Comparison of ENCODE assay signal across 29 mouse cellular contexts in the genomic region with DNA sequence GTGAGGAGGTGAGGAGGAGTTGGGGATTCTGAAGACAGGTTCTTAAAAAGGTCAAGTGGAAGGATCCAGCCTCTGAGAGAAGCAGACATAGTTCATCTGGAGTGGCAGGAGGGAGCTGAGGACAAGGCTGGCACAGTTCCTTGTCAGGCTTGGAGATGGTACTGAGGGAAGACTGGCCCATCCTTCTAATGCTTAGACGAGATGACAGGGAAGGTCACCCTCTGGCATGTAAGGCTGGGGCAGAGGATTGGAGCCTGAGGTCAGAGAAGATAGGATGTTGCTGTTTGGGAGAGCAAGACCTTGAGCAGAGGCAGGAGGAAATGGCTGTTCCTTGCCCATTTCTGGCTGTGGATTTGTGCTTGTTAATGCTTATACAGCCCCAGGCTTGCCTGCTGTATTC. TPM values are rescaled to one million over a fixed set of nuclear protein-coding genes. Genes with fewer than 3 reads are reported as not detected.
A peak's percentile ranks its signal among the peaks of the same experiment; 100 is the strongest.
DNase-seq lines count a peak whose midpoint lies in the region; ATAC-seq and TF ChIP-seq lines count a peak whose summit lies in the region.
"Had no signal": no experiment of that assay in that cellular context is flagged by ENCODE, and none has a peak within 500 bp of the region (broad histone marks: within the 10 kb centered on the region; RNA-seq: fewer than 3 reads in every experiment).

No protein-coding gene starts in this region.

- H3K27me3 ChIP-seq in hindbrain, postnatal 0 days (ENCODE audit: insufficient read depth, low read length) = no peaks in the 10 kb centered on the region
- H3K27me3 ChIP-seq in hindbrain, embryonic 11.5 days (ENCODE audit: control insufficient read depth, insufficient read depth, low read length) = no peaks in the 10 kb centered on the region
- H3K27me3 ChIP-seq: hindbrain, embryonic 15.5 days had no signal

- H3K4me1 ChIP-seq in hindbrain, postnatal 0 days (ENCODE audit: insufficient read depth, low read length) = 0 out of 2 replicates have a peak, but pooled peaks cover 2% of the 10 kb centered on the region
- peaks cover 2% of the 10 kb centered on the region; the same call in 1 of the 2 replicates for H3K4me1 ChIP-seq in hindbrain, embryonic 11.5 days (replicated peaks; ENCODE audit: control insufficient read depth, insufficient read depth, low read length)
- H3K4me1 ChIP-seq: forebrain, embryonic 13.5 days; heart, embryonic 13.5 days; intestine, embryonic 15.5 days had no signal

- no peaks in the 10 kb centered on the region for H3K36me3 ChIP-seq in hindbrain, postnatal 0 days (ENCODE audit: insufficient read depth, low read length)
- no peaks in the 10 kb centered on the region for H3K36me3 ChIP-seq in hindbrain, embryonic 11.5 days (ENCODE audit: control insufficient read depth, insufficient read depth, low read length)
- H3K36me3 ChIP-seq: forebrain, embryonic 10.5 days; G1E; heart, embryonic 10.5 days; heart, embryonic 13.5 days; hindbrain, embryonic 12.5 days; intestine, embryonic 15.5 days had no signal

- no peak for ATAC-seq in hindbrain, postnatal 0 days
- no peak for ATAC-seq in hindbrain, embryonic 11.5 days (ENCODE audit: low FRiP score)
- ATAC-seq: forebrain, embryonic 13.5 days; forebrain, embryonic 16.5 days; intestine, embryonic 15.5 days; Patski had no signal

- DNase-seq in adrenal gland, adult 2 months = peak; percentile 51
- DNase-seq in adrenal gland, postnatal 4 days (ENCODE audit: low spot score in 2 of 2) = no peak
- peak; percentile 33 for DNase-seq in cerebellum, adult 11-12 months
- no peak for DNase-seq in cerebellum, adult 9-10 months
- no peak for DNase-seq in hindbrain, postnatal 0 days (ENCODE audit: low spot score)
- no peak for DNase-seq in hindbrain, embryonic 11.5 days (ENCODE audit: low spot score)
- DNase-seq in adrenal gland, postnatal 36 days = peak; percentile 21 to 44
- DNase-seq: B cell, adult 2 months; cerebellum, adult 8-10 months; gastrocnemius, postnatal 10 days; gastrocnemius, postnatal 36 days; heart, adult 2 months; heart, postnatal 14 days; heart, postnatal 4 days; kidney, adult 11 months; kidney, adult 8-10 months had no signal

- TF ChIP-seq CTCF in hindbrain, postnatal 0 days (IDR thresholded peaks at IDR 0.05; ENCODE audit: low read depth) = no peak

- 0 out of 2 replicates have a peak overlapping the region, but pooled peaks have one; percentile 5 for H3K27ac ChIP-seq in hindbrain, postnatal 0 days
- H3K27ac ChIP-seq in hindbrain, embryonic 11.5 days (ENCODE audit: low read depth, low read length) = no peak overlapping the region
- H3K27ac ChIP-seq: forebrain, embryonic 10.5 days; forebrain, embryonic 13.5 days; heart, adult 2 months; heart, embryonic 10.5 days; heart, embryonic 13.5 days; hindbrain, embryonic 12.5 days; hindbrain, embryonic 15.5 days; intestine, embryonic 15.5 days had no signal

- H3K4me2 ChIP-seq in hindbrain, postnatal 0 days (ENCODE audit: low read depth, low read length) = no peak overlapping the region
- H3K4me2 ChIP-seq in hindbrain, embryonic 11.5 days (replicated peaks; ENCODE audit: low read depth, low read length) = no peak overlapping the region
- H3K4me2 ChIP-seq: forebrain, embryonic 13.5 days; heart, embryonic 13.5 days; hindbrain, embryonic 12.5 days; hindbrain, embryonic 15.5 days; intestine, embryonic 15.5 days had no signal

- H3K4me3 ChIP-seq in hindbrain, postnatal 0 days (ENCODE audit: low read length) = no peak overlapping the region
- no peak overlapping the region for H3K4me3 ChIP-seq in hindbrain, embryonic 11.5 days (ENCODE audit: low read depth, low read length)
- H3K4me3 ChIP-seq: forebrain, embryonic 10.5 days; forebrain, embryonic 13.5 days; heart, adult 2 months; heart, embryonic 10.5 days; heart, embryonic 13.5 days; hindbrain, embryonic 12.5 days; hindbrain, embryonic 15.5 days; intestine, embryonic 15.5 days had no signal

- 43% methylated on average over 1 of the region's 1 CpGs for WGBS in hindbrain, postnatal 0 days
- 55% methylated on average over 1 of the region's 1 CpGs for WGBS in hindbrain, embryonic 11.5 days

- H3K9ac ChIP-seq in hindbrain, postnatal 0 days (replicated peaks; ENCODE audit: low read length) = no peak overlapping the region
- no peak overlapping the region for H3K9ac ChIP-seq in hindbrain, embryonic 11.5 days (ENCODE audit: low read depth, low read length)
- H3K9ac ChIP-seq: forebrain, embryonic 13.5 days; heart, embryonic 13.5 days; hindbrain, embryonic 12.5 days; hindbrain, embryonic 15.5 days; intestine, embryonic 15.5 days had no signal

- no peaks in the 10 kb centered on the region for H3K9me3 ChIP-seq in hindbrain, postnatal 0 days (ENCODE audit: low read length)
- H3K9me3 ChIP-seq in hindbrain, embryonic 11.5 days (ENCODE audit: control insufficient read depth, low read length) = no peaks in the 10 kb centered on the region
- H3K9me3 ChIP-seq: forebrain, embryonic 10.5 days; forebrain, embryonic 13.5 days; G1E; heart, embryonic 10.5 days; heart, embryonic 13.5 days; hindbrain, embryonic 12.5 days; hindbrain, embryonic 15.5 days; intestine, embryonic 15.5 days had no signal

RNA-seq across cellular contexts. Expression of a gene that starts 7.4 kb away (rescaled TPM):
- 10 to 100 TPM; 13.9 to 24.8 TPM for total RNA-seq in adrenal gland, adult 2 months (2021)
- polyA plus RNA-seq in adrenal gland, adult 2 months (2012; rRNA removed) = 39.9 and 43.0 TPM in 2 replicates
- total RNA-seq in adrenal gland, postnatal 4 days (2021) = 10 to 100 TPM; 25.3 to 25.6 TPM
- total RNA-seq in hindbrain, postnatal 0 days (2014; rRNA removed) = 42.7 and 50.3 TPM in 2 replicates
- polyA plus RNA-seq in hindbrain, postnatal 0 days (2015; fragmentation: Nextera tagmentation; extraction: Ambion mirVana) = 54.0 and 56.7 TPM in 2 replicates
- 61.8 and 71.9 TPM in 2 replicates for polyA plus RNA-seq in hindbrain, embryonic 11.5 days (2014; fragmentation: Nextera tagmentation; extraction: Ambion mirVana)
- total RNA-seq in adrenal gland, postnatal 36 days (2021) = 10 to 100 TPM; 19.5 to 22.9 TPM

RNA-seq across cellular contexts. Expression of a gene that starts 19.5 kb away (rescaled TPM):
- 1 to 10 TPM; 4.4 to 7.9 TPM for total RNA-seq in adrenal gland, adult 2 months (2021)
- polyA plus RNA-seq in adrenal gland, adult 2 months (2012; rRNA removed) = 5.5 and 6.3 TPM in 2 replicates
- total RNA-seq in adrenal gland, postnatal 4 days (2021) = 10 to 100 TPM; 17.2 to 17.3 TPM
- total RNA-seq in hindbrain, postnatal 0 days (2014; rRNA removed) = 226 and 245 TPM in 2 replicates
- polyA plus RNA-seq in hindbrain, postnatal 0 days (2015; fragmentation: Nextera tagmentation; extraction: Ambion mirVana) = 59.9 and 68.5 TPM in 2 replicates
- 1.5 and 1.7 TPM in 2 replicates for polyA plus RNA-seq in hindbrain, embryonic 11.5 days (2014; fragmentation: Nextera tagmentation; extraction: Ambion mirVana)
- total RNA-seq in adrenal gland, postnatal 36 days (2021) = 1 to 10 TPM; 6.0 to 6.7 TPM

RNA-seq across cellular contexts. Expression of a gene that starts 42.7 kb away (rescaled TPM):
- total RNA-seq in adrenal gland, adult 2 months (2021) = 10 to 100 TPM; 46.9 to 77.9 TPM
- 86.8 and 92.5 TPM in 2 replicates for polyA plus RNA-seq in adrenal gland, adult 2 months (2012; rRNA removed)
- 10 to 100 TPM; 53.3 to 56.7 TPM for total RNA-seq in adrenal gland, postnatal 4 days (2021)
- total RNA-seq in hindbrain, postnatal 0 days (2014; rRNA removed) = 43.6 and 45.4 TPM in 2 replicates
- polyA plus RNA-seq in hindbrain, postnatal 0 days (2015; fragmentation: Nextera tagmentation; extraction: Ambion mirVana) = 4.5 and 5.5 TPM in 2 replicates
- polyA plus RNA-seq in hindbrain, embryonic 11.5 days (2014; fragmentation: Nextera tagmentation; extraction: Ambion mirVana) = 4.3 and 9.5 TPM in 2 replicates
- total RNA-seq in adrenal gland, postnatal 36 days (2021) = 10 to 100 TPM; 58.1 to 61.0 TPM

RNA-seq across cellular contexts. Expression of a gene that starts 49.0 kb away (rescaled TPM):
- 1 to 10 TPM; 1.2 to 2.0 TPM for total RNA-seq in adrenal gland, adult 2 months (2021)
- polyA plus RNA-seq in adrenal gland, adult 2 months (2012; rRNA removed) = 13.4 and 14.6 TPM in 2 replicates
- total RNA-seq in adrenal gland, postnatal 4 days (2021) = 1 to 10 TPM; 3.7 to 4.2 TPM
- total RNA-seq in hindbrain, postnatal 0 days (2014; rRNA removed) = 5.4 and 12.6 TPM in 2 replicates
- polyA plus RNA-seq in hindbrain, postnatal 0 days (2015; fragmentation: Nextera tagmentation; extraction: Ambion mirVana) = 2.4 and 2.7 TPM in 2 replicates
- 0.26 TPM in 1 of 2 replicates, not detected in the other for polyA plus RNA-seq in hindbrain, embryonic 11.5 days (2014; fragmentation: Nextera tagmentation; extraction: Ambion mirVana)
- total RNA-seq in adrenal gland, postnatal 36 days (2021) = 1 to 10 TPM; 1.1 to 2.2 TPM
- total RNA-seq: G1E; granulocyte monocyte progenitor cell, adult 5-6 weeks had no signal
- polyA plus RNA-seq: embryonic facial prominence, embryonic 14.5 days; forebrain, embryonic 10.5 days; forebrain, embryonic 13.5 days; forebrain, embryonic 16.5 days; G1E; heart, embryonic 10.5 days; heart, embryonic 13.5 days; heart, embryonic 16.5 days had no signal

RNA-seq across cellular contexts. Expression of a gene that starts 49.4 kb away (rescaled TPM):
- total RNA-seq in adrenal gland, adult 2 months (2021) = 10 to 100 TPM; 46.2 to 67.3 TPM
- 105 and 106 TPM in 2 replicates for polyA plus RNA-seq in adrenal gland, adult 2 months (2012; rRNA removed)
- 100 to 1,000 TPM; 105 TPM for total RNA-seq in adrenal gland, postnatal 4 days (2021)
- 92.4 and 107 TPM in 2 replicates for total RNA-seq in hindbrain, postnatal 0 days (2014; rRNA removed)
- 51.6 and 56.6 TPM in 2 replicates for polyA plus RNA-seq in hindbrain, postnatal 0 days (2015; fragmentation: Nextera tagmentation; extraction: Ambion mirVana)
- 10.8 and 14.4 TPM in 2 replicates for polyA plus RNA-seq in hindbrain, embryonic 11.5 days (2014; fragmentation: Nextera tagmentation; extraction: Ambion mirVana)
- total RNA-seq in adrenal gland, postnatal 36 days (2021) = 10 to 100 TPM; 55.8 to 57.4 TPM

Comparison
In these comparisons a context has a peak if more than half of its experiments do, and no peak if none do; other contexts are left out.
1. DNase-seq: peak in adrenal gland, adult 2 months (single experiment), cerebellum, adult 11-12 months (single experiment) and adrenal gland, postnatal 36 days (2 of 2); none in adrenal gland, postnatal 4 days (0 of 2), cerebellum, adult 9-10 months (single experiment), hindbrain, postnatal 0 days (single experiment) and hindbrain, embryonic 11.5 days (single experiment).
2. RNA of a gene that starts 19.5 kb away (total RNA-seq): 226 to 245 TPM in hindbrain, postnatal 0 days; 17.2 to 17.3 TPM in adrenal gland, postnatal 4 days, 4.4 to 7.9 TPM in adrenal gland, adult 2 months and 6.0 to 6.7 TPM in adrenal gland, postnatal 36 days; every median in the first group is over 10 times any median in the second.